Mouse (Mus musculus) forebrain, postnatal 0 days (tissue): Measurements from ENCODE around the gene Reep3. TPM values are rescaled to one million over a fixed set of nuclear protein-coding genes. Genes with fewer than 3 reads are reported as not detected.
A peak's percentile ranks its signal among the peaks of the same experiment; 100 is the strongest.

ENCODE experiments used
- ATAC-seq: fragments of 200-750 bp; cut with Nextera tagmentation; 2 replicates; pipeline ENCODE4 v1.8.0; 2017; ENCODE audit warnings: mild to moderate bottlenecking, moderate library complexity
- DNase-seq: peaks from one replicate; pipeline ENCODE4 v3.0.0-alpha.2; 2015
- H3K27ac ChIP-seq: fragments of 300-500 bp; sonication (generic); 2 replicates; pipeline ENCODE4 v1.5.1; 2014; ENCODE audit warnings: low read depth, mild to moderate bottlenecking, antibody characterized with exemption, low read length, moderate library complexity, mixed read lengths
- H3K27me3 ChIP-seq: fragments of 300-500 bp; sonication (generic); 2 replicates; pipeline ENCODE4 v1.6.1; 2014; ENCODE audit warnings: mild to moderate bottlenecking, low read length, mixed read lengths; ENCODE audit not compliant: insufficient read depth
- H3K36me3 ChIP-seq: fragments of 300-500 bp; sonication (generic); 2 replicates; pipeline ENCODE4 v1.6.1; 2014; ENCODE audit warnings: mild to moderate bottlenecking, moderate library complexity; ENCODE audit not compliant: insufficient read depth
- H3K4me1 ChIP-seq: fragments of 300-500 bp; sonication (generic); 2 replicates; pipeline ENCODE4 v1.6.1; 2014; ENCODE audit warnings: antibody characterized with exemption; ENCODE audit not compliant: insufficient read depth
- H3K4me2 ChIP-seq: fragments of 300-500 bp; sonication (generic); 2 replicates; pipeline ENCODE4 v1.6.1; 2014; ENCODE audit warnings: low read depth, mild to moderate bottlenecking, moderate library complexity
- H3K4me3 ChIP-seq: fragments of 300-500 bp; sonication (generic); 2 replicates; pipeline ENCODE4 v1.5.1; 2014; ENCODE audit warnings: low read depth, low read length, mixed read lengths
- H3K9ac ChIP-seq: fragments of 300-500 bp; sonication (generic); 2 replicates; pipeline ENCODE4 v1.6.1; 2014; ENCODE audit warnings: mild to moderate bottlenecking
- H3K9me3 ChIP-seq: fragments of 300-500 bp; sonication (generic); 2 replicates; pipeline ENCODE4 v1.6.1; 2016; ENCODE audit warnings: low read length
- CTCF ChIP-seq: sonication (generic); IDR thresholded peaks from 2 replicates; pipeline ENCODE4 v1.5.1; 2016; ENCODE audit warnings: antibody characterized with exemption, control low read depth, low read depth
- WGBS: fragments of 180-500 bp; shearing (Covaris S2); extraction: QIAGEN DNeasy Blood & Tissue Kit; methylation state at CpG from one replicate; pipeline ENCODE4 v1.1.7; 2014; 5-methylcytosine and 5-hydroxymethylcytosine counted together
- polyA plus RNA-seq: library from polyadenylated mRNA; unstranded; fragments of >200 nt; fragmentation: Nextera tagmentation; extraction: Ambion mirVana; gene quantifications from 2 replicates; pipeline ENCODE4 v1.2.1, GENCODE M21; 2015
- total RNA-seq: library from RNA; depleted of rRNA; stranded (reverse); fragments of >200 nt; gene quantifications from 2 replicates; pipeline ENCODE4 v1.2.3, GENCODE M21; 2014

The Reep3 gene
- total and polyA plus RNA-seq, 2 experiments from 2014 or later, result 23.7 to 30.8 TPM

GRCm38 (mm10) chr10:67083446-67084166, 13.1 kb downstream of the Reep3 start:
- ATAC-seq (no peak), DNase-seq (no peak)
- TF ChIP-seq CTCF, result no peak
- H3K27ac ChIP-seq, result no peak overlapping the region
- H3K9ac ChIP-seq, result no peak overlapping the region
- 82% methylated on average over 10 of the region's 10 CpGs for WGBS
- no peaks in the 10 kb centered on the region for H3K4me1 ChIP-seq
- H3K36me3 ChIP-seq, result no peaks in the 10 kb centered on the region
- no peak overlapping the region for H3K4me3 ChIP-seq
- H3K9me3 ChIP-seq, result no peaks in the 10 kb centered on the region
- H3K4me2 ChIP-seq, result no peak overlapping the region
- no peaks in the 10 kb centered on the region for H3K27me3 ChIP-seq

GRCm38 (mm10) chr10:67082531-67082930, 14.2 kb downstream of the Reep3 start:
- H3K36me3 ChIP-seq, result no peaks in the 10 kb centered on the region
- no peak overlapping the region for H3K27ac ChIP-seq
- no peaks in the 10 kb centered on the region for H3K27me3 ChIP-seq
- H3K9ac ChIP-seq, result no peak overlapping the region
- no peak for DNase-seq
- no peak for TF ChIP-seq CTCF
- H3K4me1 ChIP-seq, result no peaks in the 10 kb centered on the region
- no peak for ATAC-seq
- H3K4me2 ChIP-seq, result no peak overlapping the region
- no peaks in the 10 kb centered on the region for H3K9me3 ChIP-seq
- WGBS, result 89% methylated on average over 4 of the region's 4 CpGs
- no peak overlapping the region for H3K4me3 ChIP-seq

- ATAC-seq, result no peak
- WGBS, result 81% methylated on average over 18 of the region's 18 CpGs
- H3K4me2 ChIP-seq, result no peak overlapping the region
- no peaks in the 10 kb centered on the region for H3K36me3 ChIP-seq
- H3K4me3 ChIP-seq, result no peak overlapping the region
- peaks cover under 1% of the 10 kb centered on the region; the same call in 1 of the 2 replicates for H3K4me1 ChIP-seq
- H3K27me3 ChIP-seq, result no peaks in the 10 kb centered on the region
- DNase-seq, result no peak
- no peak overlapping the region for H3K27ac ChIP-seq
- TF ChIP-seq CTCF, result no peak
- no peaks in the 10 kb centered on the region for H3K9me3 ChIP-seq
- no peak overlapping the region for H3K9ac ChIP-seq
These were observed 15.3 kb downstream of the Reep3 start for GRCm38 (mm10) chr10:67081206-67082007.

GRCm38 (mm10) chr10:67079030-67079429, 17.7 kb downstream of the Reep3 start:
- H3K4me1 ChIP-seq, result peaks cover 3% of the 10 kb centered on the region; the same call in 1 of the 2 replicates
- no peaks in the 10 kb centered on the region for H3K27me3 ChIP-seq
- H3K27ac ChIP-seq, result no peak overlapping the region
- DNase-seq (no peak), ATAC-seq (no peak)
- WGBS, result 49% methylated on average over 4 of the region's 4 CpGs
- no peak overlapping the region for H3K9ac ChIP-seq
- H3K4me3 ChIP-seq, result no peak overlapping the region
- H3K4me2 ChIP-seq, result no peak overlapping the region
- H3K9me3 ChIP-seq, result no peaks in the 10 kb centered on the region
- H3K36me3 ChIP-seq, result no peaks in the 10 kb centered on the region
- no peak for TF ChIP-seq CTCF

GRCm38 (mm10) chr10:67075931-67076878, 20.5 kb downstream of the Reep3 start:
- no peak for TF ChIP-seq CTCF
- Histone ChIP-seq H3K4me2 (peak overlapping the region; percentile 6; the same call in 1 of the 2 replicates), H3K27ac (no peak overlapping the region), H3K9ac (no peak overlapping the region), H3K4me3 (no peak overlapping the region), H3K4me1 (peaks cover 3% of the 10 kb centered on the region; the same call in 1 of the 2 replicates), H3K9me3 (no peaks in the 10 kb centered on the region), H3K27me3 (no peaks in the 10 kb centered on the region), H3K36me3 (no peaks in the 10 kb centered on the region)
- 40% methylated on average over 21 of the region's 21 CpGs for WGBS
- ATAC-seq (peak; percentile 65), DNase-seq (peak; percentile 59)

GRCm38 (mm10) chr10:67073577-67073976, 23.2 kb downstream of the Reep3 start:
- Histone ChIP-seq H3K4me2 (no peak overlapping the region), H3K9ac (no peak overlapping the region), H3K4me3 (no peak overlapping the region), H3K9me3 (no peaks in the 10 kb centered on the region), H3K27me3 (no peaks in the 10 kb centered on the region), H3K27ac (no peak overlapping the region), H3K4me1 (peaks cover 3% of the 10 kb centered on the region; the same call in 1 of the 2 replicates), H3K36me3 (no peaks in the 10 kb centered on the region)
- DNase-seq, result no peak
- ATAC-seq, result no peak
- no peak for TF ChIP-seq CTCF
- WGBS, result 96% methylated on average over 8 of the region's 8 CpGs
